Mouse (Mus musculus) G1E (cell line): Measurements from ENCODE around the gene Rpe. TPM values are rescaled to one million over a fixed set of nuclear protein-coding genes. Genes with fewer than 3 reads are reported as not detected.

Experiments used
- ATAC-seq: 2 replicates; pipeline ENCODE4 v1.8.0; 2016; ENCODE audit warnings: mild to moderate bottlenecking; ENCODE audit not compliant: insufficient number of reproducible peaks, poor library complexity, low FRiP score, severe bottlenecking; ENCODE audit errors: extremely low read depth
- DNase-seq: peaks from one replicate; pipeline ENCODE4 v3.0.0; 2012; ENCODE audit warnings: low spot score
- H3K27me3 ChIP-seq: 2 replicates; pipeline ENCODE4 v1.6.1; 2012; ENCODE audit warnings: mild to moderate bottlenecking, low read length, inconsistent platforms; ENCODE audit not compliant: insufficient read depth
- H3K36me3 ChIP-seq: replicated peaks from 2 replicates; pipeline ENCODE3; 2012; ENCODE audit warnings: mild to moderate bottlenecking, inconsistent platforms
- H3K4me1 ChIP-seq: 2 replicates; pipeline ENCODE4 v1.6.1; 2012; ENCODE audit warnings: low read depth, low read length, inconsistent platforms, mixed read lengths; ENCODE audit not compliant: insufficient read depth
- H3K4me3 ChIP-seq: 2 replicates; pipeline ENCODE4 v1.5.1; 2012; ENCODE audit warnings: low read depth, mild to moderate bottlenecking, inconsistent platforms, low read length, moderate library complexity, mixed read lengths
- H3K9me3 ChIP-seq: replicated peaks from 2 replicates; pipeline ENCODE4 v1.6.1; 2012; ENCODE audit warnings: inconsistent platforms
- CTCF ChIP-seq: IDR thresholded peaks from 2 replicates; pipeline ENCODE4 v1.5.1; 2012; ENCODE audit warnings: low read depth, low read length, inconsistent platforms, mixed read lengths
- GATA1 ChIP-seq: IDR thresholded peaks from 2 replicates; pipeline ENCODE4 v1.6.1; 2012; ENCODE audit warnings: borderline replicate concordance, low read length, inconsistent platforms, mixed read lengths
- GATA2 ChIP-seq: IDR thresholded peaks from 2 replicates; pipeline ENCODE4 v1.6.1; 2012; ENCODE audit warnings: low read depth, low read length, inconsistent platforms, borderline replicate concordance
- POLR2AphosphoS5 ChIP-seq: IDR thresholded peaks from 2 replicates; pipeline ENCODE4 v1.6.1; 2012; ENCODE audit warnings: low read depth, low read length, inconsistent platforms; ENCODE audit not compliant: insufficient replicate concordance
- TAL1 ChIP-seq: conservative IDR thresholded peaks from 2 replicates; pipeline ENCODE4 v1.6.1; 2012; ENCODE audit warnings: low read depth, low read length, inconsistent platforms, mixed read lengths
- polyA plus RNA-seq: library from polyadenylated mRNA; stranded (reverse); fragments of >175 nt; gene quantifications from 2 replicates; pipeline ENCODE4 v1.2.3, GENCODE M21; 2012
- total RNA-seq, 2 experiments: library from RNA; stranded (forward) in 1 of 2; stranded (reverse) in 1 of 2; fragments of 200-1000 nt in 1 of 2; fragments of >200 nt in 1 of 2; fragmentation: Nextera tagmentation in 1 of 2; gene quantifications; 2 replicates each; pipeline ENCODE4 v1.2.3; 2014 to 2017

Rpe gene
- total RNA-seq (2014; fragmentation: Nextera tagmentation) (122 and 128 TPM in 2 replicates), total RNA-seq (2017) (83.4 and 92.9 TPM in 2 replicates), polyA plus RNA-seq (23.1 and 28.0 TPM in 2 replicates)

DNA sequence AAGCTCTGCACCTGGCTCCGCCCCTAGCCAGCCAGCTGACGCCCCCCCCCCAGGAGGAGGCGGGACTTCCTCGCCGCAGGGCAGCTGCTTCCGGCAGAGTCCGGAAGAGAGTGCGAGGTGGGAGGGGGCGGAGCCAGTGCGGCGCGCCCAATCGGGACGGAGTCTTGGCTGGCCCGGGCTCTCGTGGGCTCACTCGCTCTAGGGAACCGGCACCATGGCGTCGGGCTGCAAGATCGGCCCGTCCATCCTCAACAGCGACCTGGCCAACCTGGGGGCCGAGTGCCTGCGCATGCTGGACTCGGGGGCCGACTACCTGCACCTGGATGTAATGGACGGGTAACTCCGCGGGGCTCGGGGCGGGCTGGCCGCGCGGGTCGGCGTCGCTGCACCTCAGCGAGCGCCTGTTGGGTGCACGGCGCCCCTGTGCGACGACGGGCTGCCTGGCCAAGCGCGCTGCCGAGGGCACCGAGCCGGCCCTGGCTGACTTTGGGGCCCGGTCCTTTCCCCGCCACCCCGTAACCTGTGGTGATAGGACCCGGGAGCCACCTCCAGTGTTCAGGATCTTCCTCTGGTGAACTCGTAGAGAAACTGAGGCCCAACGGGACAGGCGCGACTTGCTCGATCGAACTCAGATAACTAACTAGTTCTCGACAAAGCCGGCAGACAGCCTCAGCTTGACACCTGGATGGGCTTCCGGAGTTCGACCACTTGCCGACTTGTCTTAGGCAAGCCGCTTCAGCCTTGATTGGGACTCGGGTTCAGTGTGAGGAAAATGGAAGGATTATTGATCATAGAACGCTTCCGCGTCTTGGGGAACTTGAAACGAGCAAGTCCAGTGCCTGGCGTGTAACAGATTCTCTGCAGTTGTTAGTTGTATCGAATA is at the start of gene Rpe:
Rpe (plus strand) TSS at position 139 of the 883 bp plus-strand sequence.
- DNase-seq: peak; percentile 100

GRCm38 (mm10) chr1:66655119-66655746 is 45.4 kb upstream of the Rpe start:
- Histone ChIP-seq H3K9me3 (no peaks in the 10 kb centered on the region), H3K36me3 (no peaks in the 10 kb centered on the region), H3K27me3 (peaks cover 8% of the 10 kb centered on the region; the same call in 1 of the 2 replicates), H3K4me1 (no peaks in the 10 kb centered on the region), H3K4me3 (no peak overlapping the region)
- no peak for ATAC-seq
- TF ChIP-seq POLR2AphosphoS5 (no peak), TAL1 (no peak), GATA2 (no peak), CTCF (no peak), GATA1 (no peak)
- DNase-seq: no peak

More for the DNA sequence above, at the start of gene Rpe:
- H3K27me3 ChIP-seq: no peaks in the 10 kb centered on the region
- peaks cover 36% of the 10 kb centered on the region for H3K4me1 ChIP-seq
- H3K4me3 ChIP-seq: peak within 1 kb of the TSS; percentile 97
- H3K36me3 ChIP-seq: peaks cover 28% of the 10 kb centered on the region
- peak; percentile 96 for ATAC-seq
- no peak for TF ChIP-seq GATA1
- no peak for TF ChIP-seq TAL1
- TF ChIP-seq POLR2AphosphoS5: no peak
- no peak for TF ChIP-seq CTCF
- TF ChIP-seq GATA2: no peak
- no peaks in the 10 kb centered on the region for H3K9me3 ChIP-seq

- TF ChIP-seq GATA1 (no peak), TAL1 (no peak), GATA2 (no peak), CTCF (no peak), POLR2AphosphoS5 (no peak)
- no peaks in the 10 kb centered on the region for H3K4me1 ChIP-seq
- H3K4me3 ChIP-seq: no peak overlapping the region
- no peaks in the 10 kb centered on the region for H3K9me3 ChIP-seq
- ATAC-seq: no peak
- H3K27me3 ChIP-seq: peaks cover 8% of the 10 kb centered on the region; the same call in 1 of the 2 replicates
- no peak for DNase-seq
- no peaks in the 10 kb centered on the region for H3K36me3 ChIP-seq
These were observed 44.9 kb upstream of the Rpe start for GRCm38 (mm10) chr1:66655747-66656119.

DNA sequence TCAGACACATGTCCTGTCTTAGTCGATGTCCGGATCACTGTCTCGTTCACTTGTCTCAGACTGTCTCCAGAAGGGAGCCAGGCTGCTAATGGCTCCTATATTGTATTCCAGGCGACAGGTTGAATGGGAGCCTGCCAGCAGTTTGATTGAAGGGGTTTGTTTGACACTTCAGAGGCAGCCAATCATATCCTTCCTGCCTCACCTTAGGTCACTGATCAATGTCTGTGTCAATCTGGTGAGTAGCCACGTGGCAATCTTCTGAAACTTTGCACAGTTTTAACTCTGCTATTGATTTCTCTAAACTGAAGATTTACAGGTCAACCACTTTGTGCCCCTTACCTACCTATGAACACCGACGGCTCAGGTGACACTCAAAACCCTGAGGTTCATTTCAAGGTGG is 29.2 kb upstream of the Rpe start:
- no peak overlapping the region for H3K4me3 ChIP-seq
- DNase-seq: no peak
- H3K4me1 ChIP-seq: no peaks in the 10 kb centered on the region
- H3K27me3 ChIP-seq: peaks cover 17% of the 10 kb centered on the region
- ATAC-seq: no peak
- H3K9me3 ChIP-seq: no peaks in the 10 kb centered on the region
- H3K36me3 ChIP-seq: no peaks in the 10 kb centered on the region
- TF ChIP-seq GATA2: no peak
- TF ChIP-seq GATA1: no peak
- TF ChIP-seq TAL1: no peak
- TF ChIP-seq CTCF: no peak
- no peak for TF ChIP-seq POLR2AphosphoS5

DNA sequence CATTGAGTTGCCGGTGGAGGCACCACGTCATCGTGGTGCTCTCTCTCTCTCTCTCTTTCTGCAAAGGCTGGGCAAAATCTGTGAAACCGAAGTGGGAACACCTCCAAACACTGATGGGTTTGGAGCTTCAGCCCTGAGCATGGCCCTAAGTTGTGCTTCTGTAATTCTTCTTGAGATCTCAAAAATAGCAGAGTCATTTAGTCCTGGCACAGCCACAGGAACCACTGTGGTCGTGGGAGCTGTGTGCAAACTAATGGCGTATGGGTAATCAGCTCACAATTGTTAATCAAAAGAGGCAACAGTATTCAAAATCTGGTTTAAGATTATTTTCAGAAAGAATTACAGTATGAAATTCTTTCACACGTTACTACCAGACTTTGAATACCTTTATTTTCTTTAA is 27.8 kb upstream of the Rpe start:
- Histone ChIP-seq H3K27me3 (peaks cover 20% of the 10 kb centered on the region), H3K4me1 (peaks cover 1% of the 10 kb centered on the region; the same call in 1 of the 2 replicates), H3K36me3 (no peaks in the 10 kb centered on the region), H3K4me3 (no peak overlapping the region), H3K9me3 (no peaks in the 10 kb centered on the region)
- ATAC-seq (no peak), DNase-seq (no peak)
- TF ChIP-seq TAL1: no peak
- TF ChIP-seq GATA2: no peak
- TF ChIP-seq CTCF: no peak
- TF ChIP-seq GATA1: no peak
- no peak for TF ChIP-seq POLR2AphosphoS5

DNA sequence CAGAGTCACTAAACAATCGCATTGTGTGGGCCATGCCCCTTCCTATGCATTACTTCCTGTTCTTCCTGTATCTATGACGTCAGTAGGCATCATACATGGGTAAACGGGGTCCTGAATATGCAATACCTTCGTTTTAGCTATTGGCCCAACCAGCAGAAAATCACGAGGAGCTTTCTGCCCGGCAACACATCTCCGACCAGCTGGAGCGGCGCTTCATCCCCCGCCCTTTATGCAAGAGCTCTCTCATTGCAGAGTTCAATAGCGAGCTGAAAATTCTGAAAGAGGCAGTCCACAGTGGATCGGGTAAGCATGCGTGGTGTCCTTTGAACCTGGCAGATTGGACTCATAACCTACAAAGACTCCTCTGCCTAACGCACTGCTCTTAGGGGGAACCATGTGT is 22.7 kb upstream of the Rpe start:
- Histone ChIP-seq H3K4me1 (peaks cover 3% of the 10 kb centered on the region; the same call in 1 of the 2 replicates), H3K27me3 (peaks cover 12% of the 10 kb centered on the region), H3K36me3 (no peaks in the 10 kb centered on the region), H3K9me3 (no peaks in the 10 kb centered on the region), H3K4me3 (no peak overlapping the region)
- DNase-seq: no peak
- TF ChIP-seq TAL1 (no peak), GATA1 (no peak), CTCF (no peak), GATA2 (no peak), POLR2AphosphoS5 (no peak)
- no peak for ATAC-seq
